In genomic region chr2:31437480-31438245, GRCm38 (mm10) we compare ENCODE assay signal across 31 mouse cellular contexts. TPM values are rescaled to one million over a fixed set of nuclear protein-coding genes. Genes with fewer than 3 reads are reported as not detected.
DNase-seq lines count a peak whose midpoint lies in the region; ATAC-seq and TF ChIP-seq lines count a peak whose summit lies in the region.
"Had no signal": no experiment of that assay in that cellular context is flagged by ENCODE, and none has a peak within 500 bp of the region (broad histone marks: within the 10 kb centered on the region; RNA-seq: fewer than 3 reads in every experiment).

No protein-coding gene starts in this region.

- no peaks in the 10 kb centered on the region for H3K27me3 ChIP-seq in kidney, embryonic 14.5 days (ENCODE audit: control insufficient read depth, insufficient read depth, low read length)
- H3K27me3 ChIP-seq in liver, embryonic 16.5 days (ENCODE audit: control insufficient read depth, insufficient read depth, low read depth, low read length), result no peaks in the 10 kb centered on the region
- H3K27me3 ChIP-seq in liver, embryonic 12.5 days (replicated peaks), result no peaks in the 10 kb centered on the region
- H3K27me3 ChIP-seq in kidney, postnatal 0 days (ENCODE audit: insufficient read depth, low read length), result no peaks in the 10 kb centered on the region
- H3K27me3 ChIP-seq: embryonic facial prominence, embryonic 13.5 days; forebrain, embryonic 15.5 days; midbrain, embryonic 13.5 days had no signal

- no peaks in the 10 kb centered on the region for H3K4me1 ChIP-seq in kidney, embryonic 14.5 days (ENCODE audit: control insufficient read depth, insufficient read depth, low read length)
- peaks cover 3% of the 10 kb centered on the region for H3K4me1 ChIP-seq in liver, embryonic 16.5 days (ENCODE audit: control insufficient read depth, low read depth, low read length)
- H3K4me1 ChIP-seq in liver, embryonic 12.5 days, result no peaks in the 10 kb centered on the region; the same call in 1 of the 2 replicates
- H3K4me1 ChIP-seq in kidney, postnatal 0 days (replicated peaks; ENCODE audit: insufficient read depth, low read length), result peaks cover 1% of the 10 kb centered on the region; the same call in 1 of the 2 replicates
- H3K4me1 ChIP-seq: forebrain, embryonic 15.5 days; midbrain, embryonic 13.5 days had no signal

- no peaks in the 10 kb centered on the region for H3K9me3 ChIP-seq in kidney, embryonic 14.5 days (ENCODE audit: control insufficient read depth, low read length)
- no peaks in the 10 kb centered on the region for H3K9me3 ChIP-seq in liver, embryonic 16.5 days (replicated peaks; ENCODE audit: control insufficient read depth, low read length)
- no peaks in the 10 kb centered on the region for H3K9me3 ChIP-seq in liver, embryonic 12.5 days (replicated peaks)
- H3K9me3 ChIP-seq in kidney, postnatal 0 days (replicated peaks; ENCODE audit: low read length), result no peaks in the 10 kb centered on the region
- H3K9me3 ChIP-seq: embryonic facial prominence, embryonic 13.5 days; forebrain, embryonic 10.5 days; forebrain, embryonic 15.5 days; heart, embryonic 12.5 days; megakaryocyte, embryonic 14.5 days; midbrain, embryonic 13.5 days had no signal

- no peaks in the 10 kb centered on the region for H3K36me3 ChIP-seq in kidney, embryonic 14.5 days (ENCODE audit: control insufficient read depth, insufficient read depth, low read length)
- H3K36me3 ChIP-seq in liver, embryonic 16.5 days (ENCODE audit: control insufficient read depth, insufficient read depth), result no peaks in the 10 kb centered on the region
- no peaks in the 10 kb centered on the region for H3K36me3 ChIP-seq in liver, embryonic 12.5 days
- no peaks in the 10 kb centered on the region for H3K36me3 ChIP-seq in kidney, postnatal 0 days (ENCODE audit: insufficient read depth, low read length)
- H3K36me3 ChIP-seq: embryonic facial prominence, embryonic 13.5 days; forebrain, embryonic 10.5 days; forebrain, embryonic 15.5 days; heart, embryonic 12.5 days; midbrain, embryonic 13.5 days had no signal

- no peak overlapping the region for H3K9ac ChIP-seq in kidney, embryonic 14.5 days (ENCODE audit: low read depth, low read length)
- H3K9ac ChIP-seq in liver, embryonic 16.5 days (ENCODE audit: low read depth, low read length), result no peak overlapping the region
- no peak overlapping the region for H3K9ac ChIP-seq in liver, embryonic 12.5 days
- no peak overlapping the region for H3K9ac ChIP-seq in kidney, postnatal 0 days (ENCODE audit: low read depth, low read length)
- H3K9ac ChIP-seq: embryonic facial prominence, embryonic 13.5 days; forebrain, embryonic 15.5 days; heart, embryonic 12.5 days; hindbrain, embryonic 14.5 days; midbrain, embryonic 13.5 days had no signal

- H3K27ac ChIP-seq in kidney, embryonic 14.5 days (ENCODE audit: low read depth, low read length), result no peak overlapping the region
- no peak overlapping the region for H3K27ac ChIP-seq in liver, embryonic 16.5 days (ENCODE audit: low read length)
- no peak overlapping the region for H3K27ac ChIP-seq in liver, embryonic 12.5 days
- 0 out of 2 replicates have a peak overlapping the region, but pooled peaks have one; percentile 15 for H3K27ac ChIP-seq in kidney, postnatal 0 days
- H3K27ac ChIP-seq: embryonic facial prominence, embryonic 13.5 days; forebrain, embryonic 10.5 days; forebrain, embryonic 15.5 days; heart, adult 2 months; hindbrain, embryonic 14.5 days; midbrain, embryonic 13.5 days; stomach, postnatal 0 days had no signal

- H3K4me2 ChIP-seq in kidney, embryonic 14.5 days (replicated peaks; ENCODE audit: low read depth, low read length), result no peak overlapping the region
- no peak overlapping the region for H3K4me2 ChIP-seq in liver, embryonic 16.5 days (ENCODE audit: low read depth, low read length)
- no peak overlapping the region for H3K4me2 ChIP-seq in liver, embryonic 12.5 days
- H3K4me2 ChIP-seq in kidney, postnatal 0 days (ENCODE audit: low read length), result no peak overlapping the region
- H3K4me2 ChIP-seq: embryonic facial prominence, embryonic 13.5 days; forebrain, embryonic 15.5 days; heart, embryonic 12.5 days; hindbrain, embryonic 14.5 days; midbrain, embryonic 13.5 days had no signal

- TF ChIP-seq CTCF in kidney, postnatal 0 days (IDR thresholded peaks at IDR 0.05; ENCODE audit: low read depth), result no peak

- DNase-seq in kidney, adult 11 months, result peak; percentile 83
- no peak for DNase-seq in kidney, postnatal 0 days (ENCODE audit: low spot score)
- peak; percentile 70 to 80 for DNase-seq in kidney, postnatal 36 days
- DNase-seq in spleen, postnatal 10 days (ENCODE audit: low spot score in 2 of 2), result no peak
- DNase-seq: adrenal gland, postnatal 14 days; cerebellum, adult 18-20 months; cerebellum, postnatal 10 days; heart, adult 2 months; heart, postnatal 4 days; layer of hippocampus, postnatal 36 days; left cerebral cortex, postnatal 4 days; lung, adult 18-20 months; lung, postnatal 4 days; retina, postnatal 1 day; right cerebral cortex, postnatal 14 days; thymus, adult 18-20 months; thymus, postnatal 25 days had no signal

- no peak for ATAC-seq in kidney, embryonic 14.5 days (ENCODE audit: low FRiP score, low TSS enrichment)
- 0 out of 2 replicates have a peak, but pooled peaks have one; percentile 11 for ATAC-seq in liver, embryonic 16.5 days (ENCODE audit: low read depth)
- no peak for ATAC-seq in liver, embryonic 12.5 days
- 0 out of 2 replicates have a peak, but pooled peaks have one; percentile 25 for ATAC-seq in kidney, postnatal 0 days (replicated peaks; ENCODE audit: low FRiP score, low read depth)
- ATAC-seq: CD4-positive, CD25-positive, alpha-beta regulatory T cell, adult 4 months; forebrain, embryonic 15.5 days; inflammation-experienced regulatory T-cells, adult 6 months; lung, postnatal 0 days; midbrain, embryonic 13.5 days had no signal

- H3K4me3 ChIP-seq in kidney, embryonic 14.5 days (ENCODE audit: low read length), result no peak overlapping the region
- H3K4me3 ChIP-seq in liver, embryonic 16.5 days (ENCODE audit: low read depth, low read length), result no peak overlapping the region
- no peak overlapping the region for H3K4me3 ChIP-seq in liver, embryonic 12.5 days
- no peak overlapping the region for H3K4me3 ChIP-seq in kidney, postnatal 0 days (replicated peaks; ENCODE audit: low read depth, low read length)
- H3K4me3 ChIP-seq: embryonic facial prominence, embryonic 13.5 days; forebrain, embryonic 10.5 days; forebrain, embryonic 15.5 days; heart, adult 2 months; heart, embryonic 12.5 days; megakaryocyte, embryonic 14.5 days; midbrain, embryonic 13.5 days had no signal

- 54% methylated on average over 14 of the region's 14 CpGs for WGBS in kidney, embryonic 14.5 days
- 58% methylated on average over 14 of the region's 14 CpGs for WGBS in liver, embryonic 16.5 days (ENCODE audit: insufficient replicate concordance)
- WGBS in liver, embryonic 12.5 days (ENCODE audit: insufficient replicate concordance), result 65% methylated on average over 14 of the region's 14 CpGs
- WGBS in kidney, postnatal 0 days, result 50% methylated on average over 14 of the region's 14 CpGs

RNA-seq across cellular contexts. Expression of gene Ass1, which starts 32.3 kb away (rescaled TPM):
- polyA plus RNA-seq in kidney, embryonic 14.5 days (2014; fragmentation: Nextera tagmentation; extraction: Ambion mirVana), result 13.8 and 20.3 TPM in 2 replicates
- polyA plus RNA-seq in liver, embryonic 16.5 days (2015; fragmentation: Nextera tagmentation; extraction: Ambion mirVana), result 399 and 480 TPM in 2 replicates
- 58.9 and 59.9 TPM in 2 replicates for polyA plus RNA-seq in liver, embryonic 12.5 days (2016; fragmentation: Nextera tagmentation; extraction: Ambion mirVana)
- 319 and 427 TPM in 2 replicates for polyA plus RNA-seq in kidney, postnatal 0 days (2015; fragmentation: Nextera tagmentation; extraction: Ambion mirVana)

Comparison
In these comparisons a context has a peak if more than half of its experiments do, and no peak if none do; other contexts are left out.
1. DNase-seq: peak in kidney, adult 11 months (single experiment) and kidney, postnatal 36 days (2 of 2); none in kidney, postnatal 0 days (single experiment) and spleen, postnatal 10 days (0 of 2).
2. ATAC-seq: peak in liver, embryonic 16.5 days (single experiment) and kidney, postnatal 0 days (single experiment); none in kidney, embryonic 14.5 days (single experiment) and liver, embryonic 12.5 days (single experiment).